16 mouse cellular contexts compared by ENCODE assay signal in genomic region chr4:106805890-106806289, GRCm38 (mm10). TPM values are rescaled to one million over a fixed set of nuclear protein-coding genes. Genes with fewer than 3 reads are reported as not detected.
DNase-seq lines count a peak whose midpoint lies in the region; ATAC-seq and TF ChIP-seq lines count a peak whose summit lies in the region.
"Had no signal": no experiment of that assay in that cellular context is flagged by ENCODE, and none has a peak within 500 bp of the region (broad histone marks: within the 10 kb centered on the region; RNA-seq: fewer than 3 reads in every experiment).

No protein-coding gene starts in this region.

- H3K36me3 ChIP-seq in heart, embryonic 10.5 days: no peaks in the 10 kb centered on the region
- no peaks in the 10 kb centered on the region for H3K36me3 ChIP-seq in liver, embryonic 16.5 days (ENCODE audit: control insufficient read depth, insufficient read depth)
- H3K36me3 ChIP-seq: forebrain, embryonic 15.5 days had no signal

- TF ChIP-seq POLR2A in cortical plate, adult 2 months (IDR thresholded peaks at IDR 0.05; ENCODE audit: extremely low read depth, insufficient read depth, low read length): no peak

- DNase-seq in heart, embryonic 10.5 days (ENCODE audit: low spot score): peak; percentile 72
- DNase-seq in heart, postnatal 14 days: no peak
- DNase-seq in layer of hippocampus, adult 2 months (ENCODE audit: low spot score in 2 of 2): no peak
- no peak for DNase-seq in layer of hippocampus, adult 9-10 months (ENCODE audit: low spot score)
- DNase-seq in kidney, adult 8-10 months: no peak
- DNase-seq: adrenal gland, adult 2 months; cerebellum, adult 8-10 months; kidney, adult 2 months; kidney, postnatal 14 days; lung, embryonic 14.5 days; lung, postnatal 4 days; right cerebral cortex, adult 18-20 months had no signal

- peak overlapping the region; percentile 90 for H3K4me2 ChIP-seq in liver, embryonic 16.5 days (ENCODE audit: low read depth, low read length)
- H3K4me2 ChIP-seq: forebrain, embryonic 15.5 days had no signal

- intact Hi-C loops in heart, postnatal 14 days (cut with DNase I): loop anchor here (10.0 kb wide), 1 partner anchor 359 kb away; no protein-coding TSS in a partner anchor

- peak; percentile 42 for TF ChIP-seq CTCF in layer of hippocampus, adult 2 months (conservative IDR thresholded peaks at IDR 0.05)
- TF ChIP-seq CTCF in cortical plate, adult 2 months (IDR thresholded peaks at IDR 0.05; ENCODE audit: extremely low read depth, insufficient read depth, low read length): 0 out of 2 replicates have a peak, but pooled peaks have one; percentile 4

- WGBS in heart, embryonic 10.5 days: 41% methylated on average over 2 of the region's 2 CpGs
- WGBS in liver, embryonic 16.5 days (ENCODE audit: insufficient replicate concordance): 42% methylated on average over 2 of the region's 2 CpGs

- peaks cover 22% of the 10 kb centered on the region for H3K4me1 ChIP-seq in heart, embryonic 10.5 days
- no peaks in the 10 kb centered on the region for H3K4me1 ChIP-seq in cortical plate, adult 2 months (ENCODE audit: control insufficient read depth, insufficient read depth, low read length)
- H3K4me1 ChIP-seq in liver, embryonic 16.5 days (ENCODE audit: control insufficient read depth, low read depth, low read length): peaks cover 30% of the 10 kb centered on the region
- H3K4me1 ChIP-seq: forebrain, embryonic 15.5 days had no signal

- H3K27ac ChIP-seq in heart, embryonic 10.5 days: no peak overlapping the region
- H3K27ac ChIP-seq in layer of hippocampus, adult 2 months: no peak overlapping the region
- H3K27ac ChIP-seq in cortical plate, adult 2 months (ENCODE audit: insufficient read depth, low read length): no peak overlapping the region
- H3K27ac ChIP-seq in liver, embryonic 16.5 days (ENCODE audit: low read length): no peak overlapping the region
- H3K27ac ChIP-seq: forebrain, embryonic 15.5 days had no signal

- H3K27me3 ChIP-seq in heart, embryonic 10.5 days (ENCODE audit: insufficient read depth, poor library complexity, severe bottlenecking): peaks cover 22% of the 10 kb centered on the region; the same call in 1 of the 2 replicates
- no peaks in the 10 kb centered on the region for H3K27me3 ChIP-seq in liver, embryonic 16.5 days (ENCODE audit: control insufficient read depth, insufficient read depth, low read depth, low read length)

- H3K9me3 ChIP-seq in heart, embryonic 10.5 days: no peaks in the 10 kb centered on the region
- no peaks in the 10 kb centered on the region for H3K9me3 ChIP-seq in liver, embryonic 16.5 days (replicated peaks; ENCODE audit: control insufficient read depth, low read length)
- H3K9me3 ChIP-seq: forebrain, embryonic 15.5 days had no signal

- ATAC-seq in liver, embryonic 16.5 days (ENCODE audit: low read depth): no peak
- ATAC-seq: forebrain, embryonic 15.5 days; hindbrain, embryonic 16.5 days had no signal

- 0 out of 2 replicates have a peak overlapping the region, but pooled peaks have one; percentile 90 for H3K9ac ChIP-seq in liver, embryonic 16.5 days (ENCODE audit: low read depth, low read length)
- H3K9ac ChIP-seq: forebrain, embryonic 15.5 days; lung, embryonic 14.5 days had no signal

- no peak overlapping the region for H3K4me3 ChIP-seq in heart, embryonic 10.5 days
- H3K4me3 ChIP-seq in layer of hippocampus, adult 2 months: no peak overlapping the region
- no peak overlapping the region for H3K4me3 ChIP-seq in cortical plate, adult 2 months (ENCODE audit: insufficient read depth, low read length)
- H3K4me3 ChIP-seq in liver, embryonic 16.5 days (ENCODE audit: low read depth, low read length): peak overlapping the region; percentile 83
- H3K4me3 ChIP-seq: forebrain, embryonic 15.5 days had no signal

RNA-seq across cellular contexts. Expression of gene Acot11, which starts 1.1 kb away (rescaled TPM):
- 3.5 and 5.6 TPM in 2 replicates for polyA plus RNA-seq in heart, embryonic 10.5 days (2016; fragmentation: Nextera tagmentation; extraction: Ambion mirVana)
- total RNA-seq in heart, postnatal 14 days (2021): 10 to 100 TPM; 27.8 to 30.3 TPM
- total RNA-seq in layer of hippocampus, adult 2 months (2021): 10 to 100 TPM; 45.6 to 55.5 TPM
- polyA plus RNA-seq in cortical plate, adult 2 months (2012; rRNA removed): 21.9 and 23.9 TPM in 2 replicates
- 4.9 and 6.1 TPM in 2 replicates for polyA plus RNA-seq in liver, embryonic 16.5 days (2015; fragmentation: Nextera tagmentation; extraction: Ambion mirVana)
